Comparison of ENCODE assay signal across 8 mouse cellular contexts in genomic region chr19:17835681-17836565, GRCm38 (mm10). TPM values are rescaled to one million over a fixed set of nuclear protein-coding genes. Genes with fewer than 3 reads are reported as not detected.
A peak's percentile ranks its signal among the peaks of the same experiment; 100 is the strongest.
DNase-seq lines count a peak whose midpoint lies in the region; ATAC-seq and TF ChIP-seq lines count a peak whose summit lies in the region.

No protein-coding gene starts in this region.

- no peaks in the 10 kb centered on the region for H3K36me3 ChIP-seq in G1E (replicated peaks)
- H3K36me3 ChIP-seq in forebrain, embryonic 15.5 days, result no peaks in the 10 kb centered on the region
- H3K36me3 ChIP-seq in limb, embryonic 12.5 days, result no peaks in the 10 kb centered on the region
- no peaks in the 10 kb centered on the region for H3K36me3 ChIP-seq in midbrain, embryonic 13.5 days

- under 1% methylated on average over 28 of the region's 28 CpGs for WGBS in forebrain, embryonic 15.5 days
- under 1% methylated on average over 28 of the region's 28 CpGs for WGBS in limb, embryonic 12.5 days
- under 1% methylated on average over 28 of the region's 28 CpGs for WGBS in midbrain, embryonic 13.5 days

- peak overlapping the region; percentile 22; the same call in 1 of the 2 replicates for H3K4me3 ChIP-seq in G1E (ENCODE audit: low read depth, low read length)
- peak overlapping the region; percentile 75 for H3K4me3 ChIP-seq in forebrain, embryonic 15.5 days
- peak overlapping the region; percentile 80 for H3K4me3 ChIP-seq in limb, embryonic 12.5 days (replicated peaks)
- H3K4me3 ChIP-seq in midbrain, embryonic 13.5 days (replicated peaks), result peak overlapping the region; percentile 59

- H3K27me3 ChIP-seq in G1E (ENCODE audit: insufficient read depth, low read length), result peaks cover 8% of the 10 kb centered on the region; the same call in 1 of the 2 replicates
- H3K27me3 ChIP-seq in forebrain, embryonic 15.5 days, result no peaks in the 10 kb centered on the region
- H3K27me3 ChIP-seq in limb, embryonic 12.5 days, result no peaks in the 10 kb centered on the region
- H3K27me3 ChIP-seq in midbrain, embryonic 13.5 days, result peaks cover 36% of the 10 kb centered on the region

- H3K4me1 ChIP-seq in G1E (ENCODE audit: insufficient read depth, low read depth, low read length), result 0 out of 2 replicates have a peak, but pooled peaks cover 4% of the 10 kb centered on the region
- H3K4me1 ChIP-seq in forebrain, embryonic 15.5 days, result peaks cover 21% of the 10 kb centered on the region
- H3K4me1 ChIP-seq in limb, embryonic 12.5 days (replicated peaks), result peaks cover 23% of the 10 kb centered on the region
- H3K4me1 ChIP-seq in midbrain, embryonic 13.5 days (replicated peaks), result peaks cover 23% of the 10 kb centered on the region

- no peak for ATAC-seq in G1E (ENCODE audit: extremely low read depth, insufficient number of reproducible peaks, low FRiP score, poor library complexity, severe bottlenecking)
- peak; percentile 5 for ATAC-seq in forebrain, embryonic 15.5 days (replicated peaks)
- peak; percentile 63 to 65 for ATAC-seq in hematopoietic stem cell, adult 5-6 weeks (replicated peaks in 1 of 2; ENCODE audit: insufficient read depth in 1 of 2, low FRiP score in 2 of 2, low TSS enrichment in 1 of 2, low read depth in 1 of 2, poor library complexity in 2 of 2, severe bottlenecking in 2 of 2)
- no peak for ATAC-seq in limb, embryonic 12.5 days (ENCODE audit: insufficient number of reproducible peaks, insufficient read depth, low FRiP score, low TSS enrichment, low read depth)
- ATAC-seq in midbrain, embryonic 13.5 days, result no peak

- H3K9ac ChIP-seq in forebrain, embryonic 15.5 days (replicated peaks), result peak overlapping the region; percentile 66
- peak overlapping the region; percentile 90 for H3K9ac ChIP-seq in limb, embryonic 12.5 days (replicated peaks)
- peak overlapping the region; percentile 69 for H3K9ac ChIP-seq in midbrain, embryonic 13.5 days (replicated peaks)

- no peaks in the 10 kb centered on the region for H3K9me3 ChIP-seq in G1E (replicated peaks)
- H3K9me3 ChIP-seq in forebrain, embryonic 15.5 days, result no peaks in the 10 kb centered on the region
- no peaks in the 10 kb centered on the region for H3K9me3 ChIP-seq in limb, embryonic 12.5 days
- H3K9me3 ChIP-seq in midbrain, embryonic 13.5 days, result no peaks in the 10 kb centered on the region

- TF ChIP-seq CTCF in G1E (IDR thresholded peaks at IDR 0.05; ENCODE audit: low read depth, low read length), result no peak

- peak overlapping the region; percentile 92 for H3K4me2 ChIP-seq in forebrain, embryonic 15.5 days (replicated peaks)
- H3K4me2 ChIP-seq in limb, embryonic 12.5 days, result peak overlapping the region; percentile 73
- peak overlapping the region; percentile 90 for H3K4me2 ChIP-seq in midbrain, embryonic 13.5 days (replicated peaks)

- H3K27ac ChIP-seq in forebrain, embryonic 15.5 days (replicated peaks), result no peak overlapping the region
- peak overlapping the region; percentile 96 for H3K27ac ChIP-seq in limb, embryonic 12.5 days
- no peak overlapping the region for H3K27ac ChIP-seq in midbrain, embryonic 13.5 days

- DNase-seq in G1E (ENCODE audit: low spot score), result no peak
- peak; percentile 80 for DNase-seq in adrenal gland, postnatal 14 days
- peak; percentile 19 for DNase-seq in testis, postnatal 14 days (ENCODE audit: low spot score)
- DNase-seq in frontal cortex, postnatal 36 days (ENCODE audit: low spot score in 2 of 2), result no peak

RNA-seq across cellular contexts. Expression of gene Pcsk5, which starts 1.5 kb away (rescaled TPM):
- not detected in 2 replicates for total RNA-seq in G1E (2014; fragmentation: Nextera tagmentation)
- 0.06 and 0.27 TPM in 2 replicates for total RNA-seq in G1E (2017)
- polyA plus RNA-seq in G1E (2012), result not detected in 2 replicates
- 116 and 124 TPM in 2 replicates for total RNA-seq in adrenal gland, postnatal 14 days (2021)
- 7.5 and 7.7 TPM in 2 replicates for polyA plus RNA-seq in forebrain, embryonic 15.5 days (2015; fragmentation: Nextera tagmentation; extraction: Ambion mirVana)
- 0.31 and 0.40 TPM in 2 replicates for total RNA-seq in hematopoietic stem cell, adult 5-6 weeks (2017)
- 20.1 TPM in 2 replicates for polyA plus RNA-seq in limb, embryonic 12.5 days (2016; fragmentation: Nextera tagmentation; extraction: Ambion mirVana)
- 6.1 and 7.1 TPM in 2 replicates for polyA plus RNA-seq in midbrain, embryonic 13.5 days (2015; fragmentation: Nextera tagmentation; extraction: Ambion mirVana)

Comparison
In these comparisons a context has a peak if more than half of its experiments do, and no peak if none do; other contexts are left out.
1. ATAC-seq: peak in forebrain, embryonic 15.5 days (single experiment) and hematopoietic stem cell, adult 5-6 weeks (2 of 2); none in G1E (single experiment), limb, embryonic 12.5 days (single experiment) and midbrain, embryonic 13.5 days (single experiment).
2. DNase-seq: peak in adrenal gland, postnatal 14 days (single experiment) and testis, postnatal 14 days (single experiment); none in G1E (single experiment) and frontal cortex, postnatal 36 days (0 of 2).
3. H3K4me3 ChIP-seq: peak in every context shown above with its lines; median percentile 80 in limb, embryonic 12.5 days; 75 in forebrain, embryonic 15.5 days; 59 in midbrain, embryonic 13.5 days; 22 in G1E.
4. Peak in every context shown above with its lines, with median percentiles within 50 percentile points of each other: H3K4me2 ChIP-seq and H3K9ac ChIP-seq.